In the genomic region with DNA sequence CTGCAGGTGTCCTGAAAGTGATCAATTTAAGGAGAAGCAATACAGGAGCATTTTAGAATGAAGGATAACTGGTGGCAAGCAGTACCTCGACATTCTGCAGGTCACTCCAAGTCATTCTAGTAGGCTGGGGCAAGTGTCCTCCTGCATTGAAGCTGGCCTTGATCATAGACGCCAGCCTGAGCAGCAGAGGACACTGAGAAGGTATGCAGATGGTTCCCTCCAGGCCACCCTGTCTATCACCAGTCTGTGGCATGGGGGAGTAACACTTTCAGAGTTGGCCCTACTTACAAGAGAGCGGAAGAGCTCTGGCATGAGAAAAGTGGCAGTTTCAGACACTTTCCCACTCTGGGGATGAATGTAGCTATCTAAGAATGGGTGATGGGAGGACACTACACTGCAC, we compare ENCODE assay signal across 19 mouse cellular contexts.
DNase-seq lines count a peak whose midpoint lies in the region; ATAC-seq lines count a peak whose summit lies in the region.
"Had no signal": no experiment of that assay in that cellular context is flagged by ENCODE, and none has a peak within 500 bp of the region (broad histone marks: within the 10 kb centered on the region; RNA-seq: fewer than 3 reads in every experiment).

No protein-coding gene starts in this region.

- peaks cover 42% of the 10 kb centered on the region for H3K4me1 ChIP-seq in liver, embryonic 15.5 days (replicated peaks)
- H3K4me1 ChIP-seq in liver, embryonic 11.5 days (replicated peaks; ENCODE audit: control insufficient read depth, insufficient read depth, low read length), result peaks cover 34% of the 10 kb centered on the region

- no peaks in the 10 kb centered on the region for H3K27me3 ChIP-seq in liver, embryonic 15.5 days
- no peaks in the 10 kb centered on the region for H3K27me3 ChIP-seq in liver, embryonic 11.5 days (replicated peaks; ENCODE audit: control insufficient read depth, insufficient read depth, low read length)
- H3K27me3 ChIP-seq: embryonic facial prominence, embryonic 13.5 days; forebrain, embryonic 13.5 days; heart, embryonic 13.5 days; hindbrain, embryonic 12.5 days had no signal

- H3K36me3 ChIP-seq in liver, embryonic 15.5 days (replicated peaks), result no peaks in the 10 kb centered on the region
- H3K36me3 ChIP-seq in liver, embryonic 11.5 days (ENCODE audit: control insufficient read depth, insufficient read depth, low read length), result no peaks in the 10 kb centered on the region
- H3K36me3 ChIP-seq: embryonic facial prominence, embryonic 13.5 days; heart, embryonic 13.5 days; hindbrain, embryonic 12.5 days had no signal

- no peaks in the 10 kb centered on the region for H3K9me3 ChIP-seq in liver, embryonic 15.5 days (replicated peaks)
- H3K9me3 ChIP-seq in liver, embryonic 11.5 days (ENCODE audit: control insufficient read depth, low read length), result no peaks in the 10 kb centered on the region
- H3K9me3 ChIP-seq: embryonic facial prominence, embryonic 13.5 days; forebrain, embryonic 13.5 days; heart, embryonic 13.5 days; hindbrain, embryonic 12.5 days had no signal

- 65% methylated on average over 3 of the region's 3 CpGs for WGBS in liver, embryonic 15.5 days (ENCODE audit: insufficient replicate concordance)
- WGBS in liver, embryonic 11.5 days, result 70% methylated on average over 3 of the region's 3 CpGs

- no peak overlapping the region for H3K4me2 ChIP-seq in liver, embryonic 15.5 days
- H3K4me2 ChIP-seq in liver, embryonic 11.5 days, result no peak overlapping the region
- H3K4me2 ChIP-seq: embryonic facial prominence, embryonic 13.5 days; forebrain, embryonic 13.5 days; heart, embryonic 13.5 days; hindbrain, embryonic 12.5 days had no signal

- H3K27ac ChIP-seq in liver, embryonic 15.5 days (replicated peaks), result peak overlapping the region; percentile 43; the same call in 1 of the 2 replicates
- no peak overlapping the region for H3K27ac ChIP-seq in liver, embryonic 11.5 days (ENCODE audit: low read depth, low read length)
- H3K27ac ChIP-seq: embryonic facial prominence, embryonic 13.5 days; forebrain, embryonic 13.5 days; heart, embryonic 13.5 days; hindbrain, embryonic 12.5 days had no signal

- no peak overlapping the region for H3K4me3 ChIP-seq in liver, embryonic 15.5 days (replicated peaks)
- H3K4me3 ChIP-seq in liver, embryonic 11.5 days (ENCODE audit: low read depth, low read length), result no peak overlapping the region
- H3K4me3 ChIP-seq: embryonic facial prominence, embryonic 13.5 days; forebrain, embryonic 13.5 days; heart, embryonic 13.5 days; hindbrain, embryonic 12.5 days had no signal

- no peak for ATAC-seq in liver, embryonic 15.5 days (ENCODE audit: insufficient read depth)
- no peak; the same call in 1 of the 2 replicates for ATAC-seq in liver, embryonic 11.5 days (replicated peaks; ENCODE audit: low FRiP score)
- ATAC-seq: forebrain, embryonic 13.5 days; forebrain, postnatal 0 days; hindbrain, embryonic 16.5 days; inflammation-experienced regulatory T-cells, adult 6 months; intestine, postnatal 0 days had no signal

- H3K9ac ChIP-seq in liver, embryonic 15.5 days, result no peak overlapping the region
- H3K9ac ChIP-seq in liver, embryonic 11.5 days (ENCODE audit: low read depth, low read length), result no peak overlapping the region
- H3K9ac ChIP-seq: embryonic facial prominence, embryonic 13.5 days; forebrain, embryonic 13.5 days; forebrain, postnatal 0 days; heart, embryonic 13.5 days; hindbrain, embryonic 12.5 days had no signal

- peak; percentile 25 for DNase-seq in cerebellum, adult 11-12 months
- no peak for DNase-seq in cerebellum, adult 8-10 months
- DNase-seq in liver, embryonic 11.5 days (ENCODE audit: low spot score), result no peak
- peak; percentile 37 to 59 for DNase-seq in cerebellum, postnatal 25 days
- DNase-seq in gastrocnemius, postnatal 10 days, result no peak
- DNase-seq in embryo, embryonic 11 days, result no peak
- DNase-seq: adrenal gland, postnatal 10 days; forebrain, postnatal 0 days; gastrocnemius, postnatal 25 days; heart, adult 11 months; heart, postnatal 4 days had no signal

Comparison
In these comparisons a context has a peak if more than half of its experiments do, and no peak if none do; other contexts are left out.
1. DNase-seq: peak in cerebellum, adult 11-12 months (single experiment) and cerebellum, postnatal 25 days (2 of 2); none in cerebellum, adult 8-10 months (single experiment), liver, embryonic 11.5 days (single experiment), gastrocnemius, postnatal 10 days (single experiment) and embryo, embryonic 11 days (single experiment).